Mouse (Mus musculus) heart, embryonic 14.5 days (tissue): ENCODE measurements around the gene Trem2. TPM values are rescaled to one million over a fixed set of nuclear protein-coding genes. Genes with fewer than 3 reads are reported as not detected.

ENCODE experiments used
- ATAC-seq: fragments of 200-750 bp; cut with Nextera tagmentation; 2 replicates; pipeline ENCODE4 v1.8.0; 2017; ENCODE audit warnings: low read depth, moderate TSS enrichment; ENCODE audit not compliant: insufficient number of reproducible peaks, insufficient read depth, low FRiP score
- H3K27ac ChIP-seq, 2 experiments: fragments of 200-500 bp in 1 of 2; fragments of 300-500 bp in 1 of 2; sonication (generic) in 1 of 2; replicated peaks in 1 of 2; 2 replicates each; pipeline ENCODE4 v1.5.1; 2012 to 2014; ENCODE audit warnings: low read depth in 2 of 2, low read length in 2 of 2, control low read depth in 1 of 2, mild to moderate bottlenecking in 1 of 2, mixed read lengths in 1 of 2; ENCODE audit not compliant: control insufficient read depth in 1 of 2, insufficient read depth in 1 of 2
- H3K27me3 ChIP-seq: fragments of 300-500 bp; sonication (generic); 2 replicates; pipeline ENCODE4 v1.6.1; 2014; ENCODE audit warnings: mild to moderate bottlenecking, low read length, control low read depth; ENCODE audit not compliant: control insufficient read depth, insufficient read depth
- H3K36me3 ChIP-seq: fragments of 300-500 bp; sonication (generic); 2 replicates; pipeline ENCODE4 v1.6.1; 2014; ENCODE audit warnings: mild to moderate bottlenecking, control low read depth, low read length, mixed read lengths; ENCODE audit not compliant: control insufficient read depth, insufficient read depth
- H3K4me1 ChIP-seq, 2 experiments: fragments of 200-500 bp in 1 of 2; fragments of 300-500 bp in 1 of 2; sonication (generic) in 1 of 2; 2 replicates each; pipeline ENCODE4 v1.6.1; 2012 to 2014; ENCODE audit warnings: low read length in 2 of 2, control low read depth in 1 of 2, mixed read lengths in 1 of 2; ENCODE audit not compliant: control insufficient read depth in 2 of 2, insufficient read depth in 2 of 2
- H3K4me2 ChIP-seq: fragments of 300-500 bp; sonication (generic); 2 replicates; pipeline ENCODE4 v1.6.1; 2014; ENCODE audit warnings: mild to moderate bottlenecking, low read length
- H3K4me3 ChIP-seq, 2 experiments: fragments of 200-500 bp in 1 of 2; fragments of 300-500 bp in 1 of 2; sonication (generic) in 1 of 2; 2 replicates each; pipeline ENCODE4 v1.5.1; 2012 to 2014; ENCODE audit warnings: low read length in 2 of 2, mild to moderate bottlenecking in 2 of 2, control low read depth in 1 of 2, low read depth in 1 of 2, moderate library complexity in 1 of 2; ENCODE audit not compliant: control insufficient read depth in 1 of 2, insufficient read depth in 1 of 2
- H3K9ac ChIP-seq: fragments of 300-500 bp; sonication (generic); 2 replicates; pipeline ENCODE4 v1.6.1; 2014; ENCODE audit warnings: mild to moderate bottlenecking, low read length
- H3K9me3 ChIP-seq: fragments of 300-500 bp; sonication (generic); 2 replicates; pipeline ENCODE4 v1.6.1; 2016; ENCODE audit warnings: low read length, control low read depth; ENCODE audit not compliant: control insufficient read depth
- WGBS: fragments of 180-500 bp; shearing (Covaris S2); extraction: QIAGEN DNeasy Blood & Tissue Kit; methylation state at CpG from one replicate; pipeline ENCODE4 v1.1.7; 2014; 5-methylcytosine and 5-hydroxymethylcytosine counted together
- polyA plus RNA-seq: library from polyadenylated mRNA; unstranded; fragments of >200 nt; fragmentation: Nextera tagmentation; extraction: Ambion mirVana; gene quantifications from 2 replicates; pipeline ENCODE4 v1.2.1, GENCODE M21; 2014

Gene Trem2
- polyA plus RNA-seq, 1 experiment from 2014 or later: 3.4 TPM

- H3K4me1 ChIP-seq: no peaks in the 10 kb centered on the region
- H3K9ac ChIP-seq: no peak overlapping the region
- no peaks in the 10 kb centered on the region for H3K9me3 ChIP-seq
- H3K4me3 ChIP-seq: no peak overlapping the region
- no peak overlapping the region for H3K4me2 ChIP-seq
- H3K36me3 ChIP-seq: peaks cover 50% of the 10 kb centered on the region
- ATAC-seq: no peak
- no peak overlapping the region for H3K27ac ChIP-seq
- no peaks in the 10 kb centered on the region for H3K27me3 ChIP-seq
- WGBS: 78% methylated on average over 2 of the region's 2 CpGs
Measured at GRCm38 (mm10) chr17:48385786-48386461, 39.7 kb downstream of the Trem2 start.

GRCm38 (mm10) chr17:48388666-48389065 lies 42.5 kb downstream of the Trem2 start:
- ATAC-seq: no peak
- WGBS: 74% methylated on average over 2 of the region's 2 CpGs
- H3K27me3 ChIP-seq: no peaks in the 10 kb centered on the region

GRCm38 (mm10) chr17:48389442-48389841 lies 43.2 kb downstream of the Trem2 start:
- no peak overlapping the region for H3K27ac ChIP-seq

More at GRCm38 (mm10) chr17:48388666-48389065, 42.5 kb downstream of the Trem2 start:
- Histone ChIP-seq H3K4me2 (no peak overlapping the region), H3K4me1 (no peaks in the 10 kb centered on the region), H3K9me3 (no peaks in the 10 kb centered on the region), H3K9ac (no peak overlapping the region), H3K4me3 (no peak overlapping the region), H3K36me3 (peaks cover 77% of the 10 kb centered on the region), H3K27ac (no peak overlapping the region)

GRCm38 (mm10) chr17:48391446-48391845 lies 45.2 kb downstream of the Trem2 start:
- Histone ChIP-seq H3K9me3 (no peaks in the 10 kb centered on the region), H3K27ac (no peak overlapping the region), H3K4me1 (no peaks in the 10 kb centered on the region), H3K27me3 (no peaks in the 10 kb centered on the region), H3K36me3 (peaks cover 99% of the 10 kb centered on the region), H3K9ac (no peak overlapping the region), H3K4me2 (no peak overlapping the region), H3K4me3 (no peak overlapping the region)
- WGBS: 77% methylated on average over 5 of the region's 5 CpGs
- no peak for ATAC-seq

More at GRCm38 (mm10) chr17:48389442-48389841, 43.2 kb downstream of the Trem2 start:
- Histone ChIP-seq H3K4me2 (no peak overlapping the region), H3K9ac (no peak overlapping the region), H3K4me1 (no peaks in the 10 kb centered on the region), H3K4me3 (no peak overlapping the region), H3K36me3 (peaks cover 85% of the 10 kb centered on the region), H3K9me3 (no peaks in the 10 kb centered on the region), H3K27me3 (no peaks in the 10 kb centered on the region)
- ATAC-seq: no peak
- 58% methylated on average over 5 of the region's 5 CpGs for WGBS

GRCm38 (mm10) chr17:48392616-48393015 lies 46.4 kb downstream of the Trem2 start:
- no peak for ATAC-seq
- H3K9me3 ChIP-seq: no peaks in the 10 kb centered on the region
- H3K27ac ChIP-seq: no peak overlapping the region
- no peaks in the 10 kb centered on the region for H3K27me3 ChIP-seq
- 92% methylated on average over 3 of the region's 3 CpGs for WGBS
- no peak overlapping the region for H3K9ac ChIP-seq
- no peaks in the 10 kb centered on the region for H3K4me1 ChIP-seq
- H3K36me3 ChIP-seq: peaks cover 98% of the 10 kb centered on the region
- H3K4me2 ChIP-seq: no peak overlapping the region
- no peak overlapping the region for H3K4me3 ChIP-seq

GRCm38 (mm10) chr17:48401710-48402109 lies 55.5 kb downstream of the Trem2 start:
- Histone ChIP-seq H3K27me3 (no peaks in the 10 kb centered on the region), H3K27ac (no peak overlapping the region), H3K4me3 (no peak overlapping the region), H3K4me2 (no peak overlapping the region), H3K36me3 (peaks cover 39% of the 10 kb centered on the region), H3K9ac (no peak overlapping the region), H3K4me1 (peaks cover 4 to 10% of the 10 kb centered on the region in 2 experiments; a peak in 3 of 4 replicates), H3K9me3 (no peaks in the 10 kb centered on the region)
- 92% methylated on average over 4 of the region's 4 CpGs for WGBS
- no peak for ATAC-seq

- Histone ChIP-seq H3K4me3 (no peak overlapping the region), H3K9me3 (no peaks in the 10 kb centered on the region), H3K4me1 (peaks cover 5 to 18% of the 10 kb centered on the region in 2 experiments; a peak in 3 of 4 replicates), H3K27ac (no peak overlapping the region), H3K4me2 (no peak overlapping the region), H3K9ac (no peak overlapping the region), H3K36me3 (peaks cover 30% of the 10 kb centered on the region), H3K27me3 (no peaks in the 10 kb centered on the region)
- no peak for ATAC-seq
- whole genome bisulfite sequencing: 92% methylated on average over 3 of the region's 3 CpGs
Measured at GRCm38 (mm10) chr17:48402751-48403150, 56.5 kb downstream of the Trem2 start.
